Mouse (Mus musculus) central nervous system, embryonic 18 days (tissue): ENCODE results near the gene Hlf. TPM values are rescaled to one million over a fixed set of nuclear protein-coding genes. Genes with fewer than 3 reads are reported as not detected.

ENCODE experiments used
- polyA plus RNA-seq: library from polyadenylated mRNA; depleted of rRNA; stranded (reverse); fragments of >200 nt; gene quantifications from 2 replicates; pipeline ENCODE4 v1.2.3, GENCODE M21; 2012; rRNA removed

Hlf gene
- polyA plus RNA-seq = 4.8 and 5.4 TPM in 2 replicates

GRCm38 (mm10) chr11:90390817-90391173 is at the start of gene Hlf:
Hlf (minus strand) TSS chr11:90390895.

Other genes starting within 250 kb of the Hlf start
- gene Gm45716, start 203.2 kb downstream of the Hlf start, polyA plus RNA-seq = 12.7 and 12.9 TPM in 2 replicates
- gene Mmd, start 141.4 kb downstream of the Hlf start, polyA plus RNA-seq = 92.1 and 94.4 TPM in 2 replicates
- gene Stxbp4, start 247.2 kb upstream of the Hlf start, polyA plus RNA-seq = 5.9 and 6.6 TPM in 2 replicates
- 32.1 and 35.2 TPM in 2 replicates for gene Cox11, start 247.3 kb upstream of the Hlf start, polyA plus RNA-seq